Mouse (Mus musculus) left cerebral cortex, adult 8-10 months (tissue): ENCODE measurements around the gene Fignl2. TPM values are rescaled to one million over a fixed set of nuclear protein-coding genes. Genes with fewer than 3 reads are reported as not detected.

Source experiments
- DNase-seq, 2 experiments: peaks; one replicate each; pipeline ENCODE4 v3.0.0; 2022; ENCODE audit warnings: low spot score in 2 of 2
- total RNA-seq, 4 experiments: library from RNA; stranded (reverse); gene quantifications; 2 replicates each; pipeline ENCODE4 v1.2.4; 2022

The Fignl2 gene
- total RNA-seq, 4 experiments from 2014 or later, result 1.5 to 1.8 (median 1.6) TPM

DNA sequence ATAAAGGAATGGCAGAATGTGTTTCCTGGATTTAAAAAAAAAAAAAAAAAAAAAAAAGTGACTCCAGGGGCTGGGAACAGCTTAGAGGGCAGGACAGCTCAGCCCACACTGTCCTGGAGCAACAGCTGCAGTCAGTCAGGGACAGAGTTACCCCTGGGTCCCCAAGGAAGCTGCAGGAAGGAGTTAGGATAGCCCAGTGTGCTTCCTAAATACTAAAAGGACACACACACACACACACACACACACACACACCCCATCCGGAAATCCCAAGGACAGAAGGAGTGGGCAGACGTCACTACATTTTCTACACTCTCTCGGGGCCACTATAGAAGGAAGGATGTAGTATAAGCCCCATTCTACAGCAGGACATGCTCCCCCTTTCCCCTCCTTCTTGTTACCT, 10.3 kb downstream of the Fignl2 start:
- no peak for DNase-seq

- DNase-seq, result no peak
Observed at GRCm38 (mm10) chr15:101066920-101067696, 11.3 kb downstream of the Fignl2 start.

- DNase-seq, result no peak
Observed at GRCm38 (mm10) chr15:101066364-101066847, 12.0 kb downstream of the Fignl2 start.

GRCm38 (mm10) chr15:101065069-101065468, 13.3 kb downstream of the Fignl2 start:
- no peak for DNase-seq

GRCm38 (mm10) chr15:101060280-101060852, 18.0 kb downstream of the Fignl2 start:
- DNase-seq, result no peak

- no peak for DNase-seq
Observed at GRCm38 (mm10) chr15:101059570-101060279, 18.6 kb downstream of the Fignl2 start.

DNA sequence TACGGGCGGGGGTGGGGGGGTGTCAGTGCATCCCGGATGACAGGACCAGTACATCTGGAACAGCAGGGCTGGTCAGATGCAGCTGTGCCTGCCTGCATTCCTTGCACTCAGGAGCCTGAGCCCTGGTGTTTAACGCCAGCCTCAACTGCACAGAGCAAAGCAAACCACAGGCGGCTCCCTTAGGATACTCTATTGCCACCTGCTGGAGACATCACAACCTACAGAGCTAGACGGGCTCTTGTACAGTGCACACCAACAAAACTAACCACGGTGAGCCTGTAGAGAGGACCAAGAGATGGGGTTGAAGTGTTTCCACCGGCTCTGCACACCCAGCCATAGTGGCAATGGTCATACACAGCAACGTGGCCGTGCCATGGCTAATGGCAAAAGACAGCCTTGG, 22.1 kb downstream of the Fignl2 start:
- DNase-seq, result no peak

- no peak for DNase-seq
Observed at GRCm38 (mm10) chr15:101054541-101054940, 23.8 kb downstream of the Fignl2 start.

DNA sequence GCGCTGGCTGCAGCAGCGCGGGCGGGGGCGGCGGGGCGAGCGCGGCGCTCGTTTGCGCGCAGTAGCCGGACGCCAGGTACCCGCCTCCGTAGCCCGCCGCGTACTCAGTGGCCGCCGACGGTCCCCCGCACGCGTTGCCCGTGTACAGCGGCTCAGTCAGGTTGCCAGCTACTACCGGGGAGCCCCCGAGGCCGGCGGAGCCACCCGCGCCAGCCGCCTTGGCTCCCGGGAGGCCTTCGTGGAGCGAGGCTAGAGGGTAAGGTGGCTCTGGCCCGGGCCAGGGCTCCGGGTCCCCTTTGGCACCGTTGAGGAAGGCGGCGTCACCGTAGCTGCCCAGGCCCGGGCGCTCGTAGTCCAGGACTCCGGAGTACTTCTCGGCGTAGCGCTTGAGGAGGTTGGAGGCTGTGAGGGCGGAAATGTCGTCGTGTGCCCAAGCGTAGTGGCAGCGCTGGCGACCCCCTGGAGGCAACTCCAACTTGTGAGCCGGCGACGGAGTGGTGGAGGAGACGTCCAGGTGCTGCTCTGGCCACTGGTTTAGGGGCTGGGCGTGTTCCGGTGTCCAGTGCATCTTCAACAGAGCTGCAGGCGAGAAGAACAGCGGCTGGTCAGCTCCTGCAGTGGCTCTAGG, 24.4 kb downstream of the Fignl2 start:
- no peak for DNase-seq

DNA sequence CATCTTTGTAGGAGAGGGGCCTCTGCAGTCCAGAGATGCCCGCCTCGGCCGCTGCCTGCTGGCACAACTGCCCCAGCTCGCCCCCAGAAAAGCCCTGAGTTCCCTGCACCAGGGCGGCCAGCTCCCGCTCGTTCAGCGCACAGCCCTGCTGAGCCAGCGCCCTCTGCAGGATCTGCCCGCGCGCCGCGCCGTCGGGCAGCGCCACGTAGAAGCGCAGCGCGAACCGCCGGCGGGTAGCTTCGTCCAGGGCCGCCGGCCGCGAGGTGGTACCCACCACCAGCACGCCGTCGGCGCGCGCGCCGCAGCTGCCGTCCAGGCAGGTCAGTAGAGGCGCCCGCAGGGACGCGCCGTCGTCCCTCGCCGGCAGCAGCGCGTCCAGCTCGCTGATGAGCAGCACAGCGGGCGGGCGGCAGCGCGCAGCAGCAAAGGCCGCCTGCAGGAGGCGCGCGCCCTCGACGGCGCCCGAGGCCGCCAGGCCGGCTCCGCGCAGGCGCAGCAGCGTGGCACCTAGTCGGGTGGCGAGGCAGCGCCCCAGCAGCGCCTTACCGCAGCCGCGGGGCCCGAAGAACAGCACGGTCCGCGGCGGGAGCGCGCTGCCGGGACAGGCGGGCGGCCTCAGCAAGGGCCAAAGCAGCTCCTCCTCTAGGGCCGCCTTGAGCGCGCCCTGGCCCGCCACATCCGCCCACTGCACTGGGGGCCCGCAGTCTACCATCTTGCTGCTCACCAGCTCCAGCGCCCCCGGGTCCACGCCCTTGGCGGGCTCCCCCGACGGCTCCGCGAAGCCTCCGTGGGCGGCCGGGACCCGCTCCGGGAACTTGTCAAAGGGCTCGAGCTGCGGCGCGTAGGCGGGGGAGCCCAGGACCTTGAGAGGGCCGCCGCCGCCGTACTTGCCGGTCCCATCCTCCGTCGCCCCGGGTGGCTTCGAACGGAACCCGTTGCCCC, 25.5 kb downstream of the Fignl2 start:
- no peak for DNase-seq

- DNase-seq, result no peak
Observed at GRCm38 (mm10) chr15:101051869-101052268, 26.5 kb downstream of the Fignl2 start.

DNA sequence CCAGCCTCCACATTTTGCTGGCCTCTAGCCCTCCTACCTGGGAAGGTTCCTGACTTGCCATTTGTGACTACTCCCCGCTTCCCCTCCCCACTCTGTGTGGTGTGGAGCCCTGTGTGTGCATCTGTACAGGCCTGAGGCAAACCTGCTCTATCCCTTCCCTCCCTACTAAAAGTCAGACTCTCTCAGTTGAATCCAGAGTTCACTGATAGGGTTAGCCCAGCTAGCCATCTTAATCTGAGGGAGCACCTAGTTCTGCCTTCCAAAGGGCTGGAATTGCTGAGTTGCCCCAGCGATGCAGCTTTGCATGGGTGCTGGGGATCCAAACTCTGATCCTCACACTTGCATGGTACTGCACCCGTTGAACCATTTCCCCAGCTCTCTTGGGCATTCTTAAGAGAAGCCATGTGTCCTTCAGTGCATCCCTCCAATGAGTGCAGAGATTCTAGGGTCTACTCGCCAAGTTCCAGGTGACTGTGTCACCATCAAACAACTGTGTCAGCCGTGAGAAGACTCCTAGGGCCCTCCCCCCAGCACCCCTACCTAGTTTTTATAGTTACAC, 29.9 kb downstream of the Fignl2 start:
- no peak for DNase-seq

- no peak for DNase-seq
Observed at GRCm38 (mm10) chr15:101047194-101047555, 31.2 kb downstream of the Fignl2 start, which contains the start of gene Gm47841. Gene Gm47841, minus strand, starts transcription at chr15:101047397.

DNA sequence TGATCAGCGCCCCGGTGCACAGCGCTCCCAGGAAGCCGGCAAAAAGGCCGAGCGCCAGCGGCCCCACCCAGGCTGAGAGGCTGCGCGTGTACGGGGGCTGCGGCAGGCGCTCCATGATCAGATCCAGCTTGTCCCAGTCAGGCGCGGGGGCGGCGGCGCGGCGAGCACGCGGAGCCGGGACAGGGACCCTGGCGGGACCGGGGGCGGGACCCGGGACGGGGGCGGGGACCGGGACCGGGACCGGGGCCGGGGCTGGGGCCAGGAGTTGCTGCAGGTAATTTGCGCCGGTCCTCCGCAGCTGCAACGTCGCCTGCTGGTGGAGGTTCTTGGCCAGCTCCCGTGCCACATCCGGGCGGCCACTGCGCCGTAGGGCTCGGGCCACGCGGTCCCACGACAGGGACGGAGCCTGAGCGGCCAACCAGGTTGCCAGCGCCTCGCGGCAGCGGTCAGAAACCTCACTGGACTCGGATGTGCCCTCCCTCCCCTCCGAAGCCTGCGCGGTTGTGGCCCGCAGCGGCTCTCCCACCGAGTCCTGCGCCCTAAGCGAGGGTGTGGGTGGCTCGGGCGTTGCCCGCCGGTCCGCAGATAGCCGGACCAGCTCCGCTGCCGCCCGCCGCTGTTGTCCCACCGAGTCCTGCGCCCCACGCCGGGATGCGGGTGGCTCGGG, 31.7 kb downstream of the Fignl2 start:
- DNase-seq, result peak in 1 of 2 experiments; percentile 24

GRCm38 (mm10) chr15:101046039-101046526, 32.3 kb downstream of the Fignl2 start:
- peak in 1 of 2 experiments; percentile 23 for DNase-seq

DNA sequence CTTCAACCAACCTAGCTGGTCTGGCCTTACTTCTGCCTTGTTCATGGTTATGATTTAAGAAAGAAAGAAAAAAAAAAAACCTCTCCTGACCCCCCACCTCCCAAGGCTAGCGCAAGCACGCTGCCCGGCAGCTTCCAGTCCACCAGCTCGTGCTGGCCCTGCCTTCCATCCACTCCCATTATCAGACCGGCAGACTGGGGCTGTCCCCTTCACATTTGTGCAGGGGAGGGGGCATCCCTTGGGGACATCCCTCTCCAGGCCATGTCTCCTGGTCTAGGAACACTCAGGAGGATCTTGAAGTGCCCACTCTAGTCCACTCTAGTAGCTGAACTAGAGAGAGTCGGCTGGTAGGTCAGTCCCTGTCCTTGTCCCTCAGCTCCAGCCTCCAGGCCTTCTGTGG, 33.8 kb downstream of the Fignl2 start:
- no peak for DNase-seq

- DNase-seq, result peak in 1 of 2 experiments; percentile 72
Observed at GRCm38 (mm10) chr15:101042613-101043012, 35.8 kb downstream of the Fignl2 start.

DNA sequence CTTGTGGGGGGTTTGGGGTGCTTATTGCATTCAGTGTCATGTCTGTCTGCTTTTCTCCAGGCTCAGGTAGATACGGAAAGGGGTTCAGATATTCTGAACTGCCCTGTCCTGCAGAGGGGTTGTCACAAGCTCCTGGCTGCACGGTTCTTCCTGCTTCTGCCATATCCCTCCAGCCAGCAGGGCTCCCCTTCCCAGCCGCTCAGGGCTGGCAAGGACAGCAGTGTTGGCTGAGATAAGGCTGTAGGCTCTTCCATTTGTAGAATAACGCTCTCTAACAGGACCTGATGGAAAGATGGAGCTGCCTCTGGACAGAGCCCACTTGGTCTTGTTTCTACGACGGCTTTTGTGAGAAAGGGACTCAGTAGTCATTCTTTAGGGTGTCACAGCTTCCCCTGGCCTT, 36.4 kb downstream of the Fignl2 start:
- DNase-seq, result no peak

DNA sequence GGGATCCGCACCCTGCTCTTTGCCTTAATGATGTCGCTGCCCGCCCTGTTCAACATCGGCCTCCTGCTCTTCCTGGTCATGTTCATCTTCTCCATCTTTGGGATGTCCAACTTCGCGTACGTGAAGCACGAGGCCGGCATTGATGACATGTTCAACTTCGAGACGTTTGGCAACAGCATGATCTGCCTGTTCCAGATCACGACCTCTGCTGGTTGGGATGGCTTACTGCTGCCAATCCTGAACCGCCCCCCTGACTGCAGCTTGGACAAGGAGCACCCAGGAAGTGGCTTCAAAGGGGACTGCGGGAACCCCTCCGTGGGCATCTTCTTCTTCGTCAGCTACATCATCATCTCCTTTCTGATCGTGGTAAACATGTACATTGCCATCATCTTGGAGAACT, 38.7 kb downstream of the Fignl2 start:
- DNase-seq, result no peak

DNA sequence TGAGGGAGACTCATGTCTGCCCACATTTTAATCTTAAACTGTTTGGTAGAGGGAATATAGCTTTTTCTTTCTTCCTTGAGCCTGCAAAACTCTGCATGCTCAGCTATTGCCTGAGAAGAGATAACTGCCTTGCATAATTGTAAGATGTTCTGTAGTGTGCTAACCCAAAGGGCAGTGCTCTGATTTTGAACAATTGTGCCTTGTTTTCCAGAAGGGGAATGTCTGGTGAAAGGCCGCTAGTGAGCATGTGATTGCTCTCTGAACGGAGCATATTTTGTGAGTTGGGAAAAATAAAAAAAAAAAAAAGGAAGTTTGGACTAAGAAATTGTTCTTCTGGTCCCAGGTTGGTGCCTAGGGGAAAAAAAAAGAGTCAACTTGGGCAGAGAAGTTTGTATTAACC, 49.4 kb downstream of the Fignl2 start:
- no peak for DNase-seq
